Mouse (Mus musculus): ENCODE measurements around the gene Bud23. TPM values are rescaled to one million over a fixed set of nuclear protein-coding genes. Genes with fewer than 3 reads are reported as not detected.

The Bud23 gene
- total RNA-seq, 1 experiment: 112 TPM

DNA sequence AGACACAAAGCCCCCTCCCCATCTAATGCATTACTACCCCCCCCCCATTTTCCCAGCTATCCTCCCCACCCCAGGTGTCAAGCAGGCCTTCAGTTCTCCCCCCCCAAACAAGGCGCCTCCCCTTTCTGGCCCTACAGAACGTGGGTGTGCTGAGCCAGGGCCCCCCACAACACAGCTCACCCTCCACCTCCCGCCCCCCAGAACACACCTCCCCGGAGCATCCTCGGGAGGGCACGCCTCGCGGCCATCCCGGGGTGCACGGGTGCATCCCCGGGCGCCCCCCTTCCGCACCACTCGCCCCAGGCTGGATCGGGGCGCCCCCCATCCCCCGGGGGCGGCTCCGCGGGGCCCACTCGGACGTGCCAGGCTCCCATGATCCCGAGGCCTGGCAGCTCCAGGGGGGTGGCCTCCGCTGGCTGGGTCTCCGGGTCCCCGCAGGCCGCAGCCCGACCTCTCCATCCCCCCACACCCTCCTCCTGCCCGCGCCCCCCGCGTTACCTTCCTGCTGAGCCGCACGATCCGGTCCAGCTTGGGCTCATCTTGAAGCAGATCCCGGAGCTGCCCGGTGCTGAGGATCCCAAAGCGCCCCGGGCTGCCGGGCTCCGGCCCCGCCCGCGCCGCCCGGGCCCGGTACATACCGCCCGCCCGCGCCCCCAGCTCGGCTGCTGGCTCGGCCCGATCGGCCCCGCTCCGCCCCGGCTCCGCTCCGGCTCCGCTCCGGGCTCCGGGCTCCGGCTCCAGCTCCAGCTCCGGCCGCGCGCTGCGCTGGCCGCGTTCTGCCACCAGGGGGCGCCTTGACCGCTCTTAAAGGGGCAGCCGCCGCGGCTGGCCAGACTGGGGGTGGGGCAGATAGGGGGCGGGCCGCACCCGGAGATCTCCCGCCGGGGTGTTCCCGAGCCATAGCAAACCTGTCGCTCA is 13.1 kb upstream of the Bud23 start, which contains the start of gene Vps37d:
Vps37d (minus strand) TSS at position 703 of the 918 bp plus-strand sequence.
- H3K27ac ChIP-seq (ENCODE audit: insufficient read depth, low read depth, low read length, poor library complexity, severe bottlenecking): no peak within 1 kb of the TSS
- DNase-seq (ENCODE audit: low read depth, low spot score): peak; percentile 83
- peak within 1 kb of the TSS; percentile 71 to 74 for H3K4me3 ChIP-seq (ENCODE audit: insufficient read depth in 1 of 2, low read depth in 1 of 2, low read length in 2 of 2, poor library complexity in 1 of 2, severe bottlenecking in 1 of 2)
- no peak for TF ChIP-seq MAFK (IDR thresholded peaks at IDR 0.05; ENCODE audit: insufficient read depth, low read depth, low read length)
- TF ChIP-seq ZNF384 (IDR thresholded peaks at IDR 0.05; ENCODE audit: low read depth, low read length): no peak
- no peak for TF ChIP-seq ZC3H11A (IDR thresholded peaks at IDR 0.05; ENCODE audit: borderline replicate concordance, low read depth, low read length)
- peak; percentile 58; the same call in 1 of the 2 replicates for TF ChIP-seq HCFC1 (IDR thresholded peaks at IDR 0.05; ENCODE audit: borderline replicate concordance, insufficient read depth, low read length)
- no peak for TF ChIP-seq CHD2 (IDR thresholded peaks at IDR 0.05; ENCODE audit: low read depth, low read length)
- no peaks in the 10 kb centered on the region for H3K36me3 ChIP-seq (ENCODE audit: control insufficient read depth, insufficient read depth, low read length, poor library complexity, severe bottlenecking)
- in situ Hi-C loops (cut with MboI; ENCODE audit: low sequenced_read_pairs in 2 of 2, unreplicated experiment in 2 of 2): no loop called here
- H3K4me1 ChIP-seq (ENCODE audit: control insufficient read depth in 2 of 2, insufficient read depth in 2 of 2, low read length in 2 of 2, poor library complexity in 1 of 2): peaks cover 0 to 25% of the 10 kb centered on the region in 2 experiments; a peak in 2 of 4 replicates
- peak within 1 kb of the TSS; percentile 84 for H3K9ac ChIP-seq (ENCODE audit: insufficient read depth, low read depth, low read length, poor library complexity, severe bottlenecking)
- no peaks in the 10 kb centered on the region for H3K9me3 ChIP-seq (ENCODE audit: control insufficient read depth, insufficient read depth, low read depth, low read length)

GRCm38 (mm10) chr5:135076931-135077505 is 12.3 kb upstream of the Bud23 start:
- no peak overlapping the region; the same call in 1 of the 2 replicates for H3K9ac ChIP-seq (ENCODE audit: insufficient read depth, low read depth, low read length, poor library complexity, severe bottlenecking)
- in situ Hi-C loops (cut with MboI; ENCODE audit: low sequenced_read_pairs in 2 of 2, unreplicated experiment in 2 of 2): no loop called here
- no peaks in the 10 kb centered on the region for H3K36me3 ChIP-seq (ENCODE audit: control insufficient read depth, insufficient read depth, low read length, poor library complexity, severe bottlenecking)
- peak overlapping the region; percentile 71 to 74; a peak in 3 of 4 replicates for H3K4me3 ChIP-seq (ENCODE audit: insufficient read depth in 1 of 2, low read depth in 1 of 2, low read length in 2 of 2, poor library complexity in 1 of 2, severe bottlenecking in 1 of 2)
- TF ChIP-seq MAFK (IDR thresholded peaks at IDR 0.05; ENCODE audit: insufficient read depth, low read depth, low read length) (no peak), CHD2 (IDR thresholded peaks at IDR 0.05; ENCODE audit: low read depth, low read length) (no peak), HCFC1 (IDR thresholded peaks at IDR 0.05; ENCODE audit: borderline replicate concordance, insufficient read depth, low read length) (no peak), ZNF384 (IDR thresholded peaks at IDR 0.05; ENCODE audit: low read depth, low read length) (no peak), ZC3H11A (IDR thresholded peaks at IDR 0.05; ENCODE audit: borderline replicate concordance, low read depth, low read length) (no peak)
- no peak for DNase-seq (ENCODE audit: low read depth, low spot score)
- H3K27ac ChIP-seq (ENCODE audit: insufficient read depth, low read depth, low read length, poor library complexity, severe bottlenecking): no peak overlapping the region
- H3K4me1 ChIP-seq (ENCODE audit: control insufficient read depth in 2 of 2, insufficient read depth in 2 of 2, low read length in 2 of 2, poor library complexity in 1 of 2): peaks cover 0 to 31% of the 10 kb centered on the region in 2 experiments; a peak in 2 of 4 replicates
- H3K9me3 ChIP-seq (ENCODE audit: control insufficient read depth, insufficient read depth, low read depth, low read length): no peaks in the 10 kb centered on the region

GRCm38 (mm10) chr5:135076368-135076767 is 11.6 kb upstream of the Bud23 start:
- Histone ChIP-seq H3K27ac (ENCODE audit: insufficient read depth, low read depth, low read length, poor library complexity, severe bottlenecking) (no peak overlapping the region), H3K4me1 (ENCODE audit: control insufficient read depth in 2 of 2, insufficient read depth in 2 of 2, low read length in 2 of 2, poor library complexity in 1 of 2) (peaks cover 0 to 31% of the 10 kb centered on the region in 2 experiments; a peak in 2 of 4 replicates), H3K36me3 (ENCODE audit: control insufficient read depth, insufficient read depth, low read length, poor library complexity, severe bottlenecking) (no peaks in the 10 kb centered on the region), H3K9ac (ENCODE audit: insufficient read depth, low read depth, low read length, poor library complexity, severe bottlenecking) (no peak overlapping the region), H3K4me3 (ENCODE audit: insufficient read depth in 1 of 2, low read depth in 1 of 2, low read length in 2 of 2, poor library complexity in 1 of 2, severe bottlenecking in 1 of 2) (no peak overlapping the region), H3K9me3 (ENCODE audit: control insufficient read depth, insufficient read depth, low read depth, low read length) (no peaks in the 10 kb centered on the region)
- in situ Hi-C loops (cut with MboI; ENCODE audit: low sequenced_read_pairs in 2 of 2, unreplicated experiment in 2 of 2): no loop called here
- DNase-seq (ENCODE audit: low read depth, low spot score): no peak
- TF ChIP-seq CHD2 (IDR thresholded peaks at IDR 0.05; ENCODE audit: low read depth, low read length): no peak
- TF ChIP-seq MAFK (IDR thresholded peaks at IDR 0.05; ENCODE audit: insufficient read depth, low read depth, low read length): no peak
- TF ChIP-seq ZNF384 (IDR thresholded peaks at IDR 0.05; ENCODE audit: low read depth, low read length): no peak
- no peak for TF ChIP-seq ZC3H11A (IDR thresholded peaks at IDR 0.05; ENCODE audit: borderline replicate concordance, low read depth, low read length)
- TF ChIP-seq HCFC1 (IDR thresholded peaks at IDR 0.05; ENCODE audit: borderline replicate concordance, insufficient read depth, low read length): no peak

GRCm38 (mm10) chr5:135075655-135076054 is 10.9 kb upstream of the Bud23 start:
- no peak overlapping the region for H3K9ac ChIP-seq (ENCODE audit: insufficient read depth, low read depth, low read length, poor library complexity, severe bottlenecking)
- TF ChIP-seq ZNF384 (IDR thresholded peaks at IDR 0.05; ENCODE audit: low read depth, low read length) (no peak), ZC3H11A (IDR thresholded peaks at IDR 0.05; ENCODE audit: borderline replicate concordance, low read depth, low read length) (no peak), HCFC1 (IDR thresholded peaks at IDR 0.05; ENCODE audit: borderline replicate concordance, insufficient read depth, low read length) (no peak), CHD2 (IDR thresholded peaks at IDR 0.05; ENCODE audit: low read depth, low read length) (no peak), MAFK (IDR thresholded peaks at IDR 0.05; ENCODE audit: insufficient read depth, low read depth, low read length) (no peak)
- no peak overlapping the region for H3K4me3 ChIP-seq (ENCODE audit: insufficient read depth in 1 of 2, low read depth in 1 of 2, low read length in 2 of 2, poor library complexity in 1 of 2, severe bottlenecking in 1 of 2)
- in situ Hi-C loops (cut with MboI; ENCODE audit: low sequenced_read_pairs in 2 of 2, unreplicated experiment in 2 of 2): no loop called here
- H3K36me3 ChIP-seq (ENCODE audit: control insufficient read depth, insufficient read depth, low read length, poor library complexity, severe bottlenecking): no peaks in the 10 kb centered on the region
- no peaks in the 10 kb centered on the region for H3K9me3 ChIP-seq (ENCODE audit: control insufficient read depth, insufficient read depth, low read depth, low read length)
- no peak for DNase-seq (ENCODE audit: low read depth, low spot score)
- peaks cover 0 to 31% of the 10 kb centered on the region in 2 experiments; a peak in 2 of 4 replicates for H3K4me1 ChIP-seq (ENCODE audit: control insufficient read depth in 2 of 2, insufficient read depth in 2 of 2, low read length in 2 of 2, poor library complexity in 1 of 2)
- no peak overlapping the region for H3K27ac ChIP-seq (ENCODE audit: insufficient read depth, low read depth, low read length, poor library complexity, severe bottlenecking)

All from ES-E14 (cell line).